Mouse (Mus musculus) Muller cell, postnatal 12 days (primary cell): ENCODE measurements around the gene Zfp830.

ENCODE experiments used
- DNase-seq: peaks from one replicate; pipeline ENCODE4 v3.0.0-alpha.2; 2015; ENCODE audit errors: inconsistent ontology term

Gene Zfp830

DNA sequence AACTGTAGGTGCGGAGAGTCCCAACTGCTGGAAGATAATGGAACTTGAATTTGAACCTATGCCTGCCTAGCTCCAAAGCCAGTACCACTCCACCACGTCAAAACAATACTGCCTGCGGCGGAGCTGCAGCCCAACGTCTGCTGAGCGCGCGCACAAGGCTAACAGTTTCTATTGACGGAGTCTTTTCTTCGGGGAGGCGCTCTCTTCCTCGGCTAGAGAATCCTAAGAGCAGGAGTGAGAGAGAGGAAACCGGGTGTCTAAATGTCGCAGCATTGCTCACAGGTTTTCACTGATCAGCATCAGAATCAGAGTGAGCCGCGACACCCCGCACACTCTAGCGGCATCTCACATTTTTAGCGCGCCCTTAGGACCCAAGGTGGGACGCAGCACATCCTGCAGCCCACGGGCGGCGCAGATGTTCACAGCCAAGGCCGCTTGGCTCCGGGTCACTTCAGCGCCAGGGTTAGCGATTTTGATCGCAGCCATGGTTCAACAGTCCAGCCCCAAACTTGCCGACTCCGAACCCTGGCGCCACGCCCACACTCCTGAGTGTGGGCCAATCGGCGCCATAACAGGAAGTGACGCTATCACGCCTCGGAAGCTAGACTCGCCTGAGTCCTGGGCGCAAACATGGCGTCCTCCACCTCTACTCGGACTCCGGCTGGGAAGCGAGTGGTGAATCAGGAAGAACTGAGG lies at the start of gene Zfp830, which contains the start of gene Cct6b:
Gene Zfp830, plus strand, starts transcription at position 604 of the 696 bp plus-strand sequence.
Gene Cct6b, minus strand, starts transcription at position 580 of the 696 bp plus-strand sequence.
- DNase-seq, result peak; percentile 94

DNA sequence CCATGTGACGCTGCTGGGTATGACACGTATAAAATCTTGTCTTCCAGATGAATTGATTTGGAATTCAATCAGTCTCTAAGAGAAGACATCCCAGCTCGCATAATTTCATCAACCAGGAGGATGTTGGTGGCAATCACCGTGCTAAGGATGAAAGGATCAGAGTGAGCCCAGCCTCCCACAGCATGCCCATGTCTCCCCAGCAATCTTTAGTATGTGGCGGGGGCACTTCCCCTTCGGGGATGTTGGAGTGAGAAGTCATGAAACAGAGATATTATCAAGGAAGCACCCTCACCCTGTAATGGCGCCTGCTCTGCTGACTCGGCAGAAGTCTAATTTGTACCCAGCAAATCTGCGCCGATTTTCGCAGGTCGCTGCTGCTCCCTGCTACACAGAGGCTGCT lies 44.9 kb upstream of the Zfp830 start:
- DNase-seq, result no peak

DNA sequence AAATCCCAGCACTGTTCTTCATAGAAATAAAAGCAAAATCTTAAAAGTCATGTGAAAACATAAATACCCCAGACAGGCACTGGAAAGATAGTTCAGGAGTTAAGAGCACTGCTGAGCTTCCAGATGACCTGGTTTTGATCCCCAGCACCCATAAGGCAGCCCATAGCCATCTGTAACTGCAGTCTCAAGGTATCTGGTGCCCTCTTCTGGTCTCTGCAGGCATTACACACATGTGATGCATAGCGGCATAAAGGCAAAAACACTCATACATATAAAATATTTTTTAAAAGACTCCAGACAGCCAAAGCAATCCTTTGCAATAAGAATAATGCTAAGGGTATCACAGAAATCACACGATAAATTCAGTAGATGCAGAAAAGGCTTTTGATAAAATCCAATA lies 37.3 kb upstream of the Zfp830 start:
- no peak for DNase-seq

DNA sequence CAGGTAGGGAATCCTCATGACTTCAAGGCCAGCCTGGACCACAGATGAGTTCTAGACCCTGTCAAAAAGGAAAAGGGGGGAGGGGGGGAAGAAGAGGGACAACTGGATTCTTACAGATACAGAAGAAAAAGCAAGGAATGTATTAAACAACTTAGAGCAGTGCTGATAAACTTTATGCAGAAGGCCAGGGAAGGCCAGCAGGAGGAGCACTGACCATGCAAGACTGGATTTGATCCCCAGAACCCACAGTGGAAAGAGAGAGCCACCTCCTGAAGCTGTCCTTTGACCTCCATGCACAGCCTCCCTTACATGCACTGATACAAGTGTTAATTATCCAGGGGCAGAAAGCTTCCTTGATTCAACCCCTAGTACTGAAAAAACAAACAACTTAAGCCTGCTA lies 29.9 kb upstream of the Zfp830 start:
- no peak for DNase-seq

DNA sequence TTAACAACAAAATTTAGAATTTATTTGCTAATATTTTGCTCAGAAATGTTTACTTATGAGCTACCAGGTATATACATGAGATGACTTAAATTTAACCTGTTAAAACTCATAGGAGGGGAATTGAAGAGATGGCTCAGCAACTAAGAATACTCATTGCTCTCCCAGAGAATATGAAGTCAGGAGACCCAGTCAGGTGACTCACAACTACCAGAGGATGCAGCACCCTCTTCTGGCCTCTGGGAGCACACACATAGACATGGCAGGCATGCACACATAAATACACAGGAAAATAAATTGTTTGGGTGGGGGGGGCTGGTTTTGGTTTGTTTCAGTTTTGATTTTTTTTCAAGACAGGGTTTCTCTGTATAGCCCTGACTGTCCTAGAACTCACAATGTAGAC lies 25.1 kb upstream of the Zfp830 start:
- no peak for DNase-seq

DNA sequence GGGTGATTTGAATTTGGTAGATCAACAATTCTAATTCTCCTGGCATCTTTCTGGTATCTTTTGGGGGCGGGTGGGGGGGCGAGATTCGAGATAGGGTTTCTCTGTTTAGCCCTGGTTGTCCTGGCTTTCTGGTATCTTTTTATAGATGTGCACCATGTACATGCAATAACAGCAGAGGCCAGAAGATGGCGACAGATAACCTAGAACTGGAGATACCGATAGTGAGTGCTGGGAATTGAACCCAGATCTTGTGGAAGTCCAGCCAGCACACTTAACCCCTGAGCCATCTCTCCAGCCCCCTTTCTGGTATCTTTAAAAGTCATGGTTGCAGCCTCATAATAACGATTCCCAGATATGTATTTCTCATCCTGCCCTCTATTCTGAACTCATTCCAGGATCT lies 18.0 kb upstream of the Zfp830 start:
- DNase-seq, result peak; percentile 3

DNA sequence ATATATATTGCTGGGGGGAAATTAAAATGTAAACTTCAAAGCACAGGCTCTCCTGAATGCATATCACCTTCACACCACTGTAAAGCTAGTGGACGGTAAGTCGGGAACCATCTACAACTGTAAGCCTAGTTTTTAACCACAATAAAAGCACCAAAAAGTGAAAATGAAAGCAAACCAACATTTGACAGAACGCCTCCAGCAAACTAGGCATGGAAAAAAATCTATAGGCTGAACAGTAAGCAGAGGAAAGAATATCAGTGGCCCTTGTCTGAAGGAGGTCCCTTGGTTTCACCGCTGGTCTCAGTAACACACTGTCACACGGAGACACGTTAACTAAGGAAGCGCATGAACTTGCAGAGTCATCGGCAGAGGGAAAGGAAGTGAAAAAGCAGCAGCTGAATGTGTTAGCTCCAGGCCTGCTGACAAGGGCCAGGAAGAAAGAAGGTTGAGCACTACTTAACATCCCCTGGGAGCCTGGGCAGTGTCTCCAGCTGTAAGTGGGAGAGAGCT lies 17.2 kb upstream of the Zfp830 start:
- DNase-seq, result no peak

DNA sequence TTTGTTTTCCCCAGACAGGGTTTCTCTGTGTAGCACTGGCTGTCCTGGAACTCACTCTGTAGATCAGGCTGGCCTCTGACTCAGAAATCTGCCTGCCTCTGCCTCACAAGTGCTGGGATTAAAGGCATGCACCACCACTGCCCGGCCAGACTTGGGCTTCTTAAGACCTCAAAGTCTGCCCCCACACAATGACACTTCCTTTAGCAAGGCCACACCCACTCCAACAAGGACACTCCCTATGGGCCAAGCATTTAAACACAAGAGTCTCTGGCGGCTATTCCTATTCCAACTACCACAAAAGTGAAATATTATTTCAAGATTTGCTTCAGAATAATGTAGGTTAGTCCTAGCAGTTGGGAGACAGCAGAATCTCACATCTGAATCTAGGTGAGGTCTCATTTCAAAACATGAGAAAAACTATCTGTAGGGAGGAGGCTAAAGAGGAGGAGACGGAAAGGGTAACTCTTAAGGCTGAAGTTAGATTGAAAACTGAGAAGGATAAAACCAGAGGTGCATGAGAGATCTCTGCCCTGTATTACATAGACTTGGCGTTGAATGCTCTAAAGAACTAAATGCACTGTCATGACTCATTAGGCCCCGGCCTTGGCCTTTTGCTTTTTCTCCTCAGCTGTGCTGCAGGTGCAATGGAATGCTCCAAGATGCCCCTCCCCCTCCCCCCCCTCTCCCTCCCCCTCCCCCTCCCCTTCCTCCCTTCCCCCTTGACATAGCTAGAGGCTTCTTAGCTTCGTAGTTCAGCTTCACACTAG lies 11.6 kb upstream of the Zfp830 start:
- DNase-seq, result no peak

DNA sequence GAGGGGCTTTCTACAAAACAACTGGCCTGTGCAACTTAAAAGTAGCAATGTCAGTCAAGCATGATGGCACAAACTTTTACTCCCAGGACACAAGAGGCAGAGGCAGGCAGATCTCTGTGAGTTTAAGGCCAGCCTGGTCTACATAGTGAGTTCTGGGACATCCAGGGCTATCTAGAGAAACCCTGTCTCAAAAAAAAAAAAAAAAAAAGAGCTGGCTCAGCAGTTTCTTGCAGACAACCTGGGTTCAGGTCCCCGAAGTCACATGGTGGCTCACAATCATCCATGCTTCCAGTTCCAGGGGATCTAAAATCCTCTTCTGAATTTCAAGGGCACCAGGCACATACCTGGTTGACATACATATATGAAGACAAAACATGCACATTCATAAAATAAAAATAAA lies 8.2 kb upstream of the Zfp830 start:
- no peak for DNase-seq

DNA sequence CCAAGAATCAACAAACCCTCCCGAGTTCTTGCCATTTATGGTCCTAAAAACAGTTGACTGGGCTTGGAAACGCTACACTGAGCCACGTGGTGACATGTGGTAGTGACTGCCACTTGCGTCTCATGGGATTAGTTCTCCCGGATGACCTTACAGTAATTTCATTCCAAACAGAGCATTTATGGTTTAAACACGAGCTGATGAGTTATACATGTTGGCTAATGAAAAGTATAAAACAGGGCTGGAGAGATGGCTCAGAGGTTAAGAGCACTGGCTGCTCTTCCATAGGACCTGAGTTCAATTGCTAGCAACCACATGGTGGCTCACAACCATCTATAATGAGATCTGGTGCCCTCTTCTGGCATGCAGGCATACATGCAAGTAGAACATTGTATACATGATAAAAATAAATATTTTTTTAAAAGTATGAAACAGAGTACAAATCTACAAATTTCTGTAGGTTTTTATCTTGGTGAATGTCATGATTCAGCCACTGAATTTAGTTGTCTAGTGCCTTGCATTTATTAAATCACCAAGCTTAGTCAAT lies 1.8 kb upstream of the Zfp830 start:
- DNase-seq, result no peak

DNA sequence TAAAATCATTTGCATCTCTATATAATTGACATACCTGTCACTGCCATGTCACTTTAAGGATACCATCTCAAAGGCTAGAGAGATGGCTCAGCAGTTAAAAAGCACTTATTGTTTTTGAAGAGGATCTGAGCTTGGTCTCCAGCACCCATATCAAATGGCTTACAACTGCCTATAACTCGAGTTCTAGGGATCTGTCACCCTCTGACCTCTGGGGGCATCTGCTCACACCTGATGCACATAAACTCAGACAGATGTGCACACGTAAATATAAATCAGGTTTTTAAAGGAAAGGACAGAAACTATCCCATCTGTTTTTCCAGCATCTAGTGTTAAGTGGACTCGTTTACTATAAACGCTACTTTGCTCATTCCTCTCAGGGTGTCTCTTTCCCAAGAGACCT lies 884 bp upstream of the Zfp830 start:
- DNase-seq, result no peak

DNA sequence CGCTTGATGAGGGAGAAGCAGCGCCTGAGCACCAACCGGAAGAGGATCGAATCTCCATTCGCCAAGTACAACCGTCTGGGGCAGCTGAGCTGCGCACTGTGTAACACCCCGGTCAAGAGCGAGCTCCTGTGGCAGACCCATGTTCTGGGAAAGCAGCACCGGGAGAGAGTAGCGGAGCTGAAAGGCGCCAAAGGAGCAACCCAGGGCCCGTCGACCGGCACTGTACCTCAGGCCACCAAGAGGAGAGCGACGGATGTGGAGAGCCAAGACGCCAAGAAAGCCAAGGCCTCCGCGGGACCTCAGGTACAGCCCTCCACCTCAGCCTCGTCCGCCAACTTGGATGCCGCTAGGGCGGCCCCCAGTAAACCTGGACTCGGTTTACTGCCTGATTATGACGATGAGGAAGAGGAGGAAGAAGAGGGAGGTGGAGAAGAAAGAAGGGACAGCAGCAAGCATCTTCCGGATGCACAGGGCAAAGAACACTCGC lies 336 bp downstream of the Zfp830 start:
- no peak for DNase-seq

DNA sequence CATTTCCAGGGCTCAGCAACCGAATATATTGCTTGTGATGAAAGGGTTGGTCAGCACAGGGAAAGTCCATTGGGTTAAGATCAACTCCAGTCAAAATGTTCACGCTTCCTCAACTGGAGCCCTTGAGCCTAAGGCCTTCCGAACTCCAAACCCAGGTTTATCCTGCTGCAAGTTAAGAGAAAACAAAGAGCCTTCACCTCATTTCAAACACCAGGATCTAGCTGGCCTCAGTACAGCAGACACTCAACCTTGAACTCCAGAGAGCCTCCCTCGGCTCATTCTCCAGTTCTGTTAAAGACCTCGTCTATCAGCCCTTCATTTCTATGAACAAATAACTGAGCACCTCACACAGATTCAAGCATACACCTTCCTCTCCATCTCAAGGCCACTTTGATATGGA lies 16.0 kb downstream of the Zfp830 start:
- no peak for DNase-seq

DNA sequence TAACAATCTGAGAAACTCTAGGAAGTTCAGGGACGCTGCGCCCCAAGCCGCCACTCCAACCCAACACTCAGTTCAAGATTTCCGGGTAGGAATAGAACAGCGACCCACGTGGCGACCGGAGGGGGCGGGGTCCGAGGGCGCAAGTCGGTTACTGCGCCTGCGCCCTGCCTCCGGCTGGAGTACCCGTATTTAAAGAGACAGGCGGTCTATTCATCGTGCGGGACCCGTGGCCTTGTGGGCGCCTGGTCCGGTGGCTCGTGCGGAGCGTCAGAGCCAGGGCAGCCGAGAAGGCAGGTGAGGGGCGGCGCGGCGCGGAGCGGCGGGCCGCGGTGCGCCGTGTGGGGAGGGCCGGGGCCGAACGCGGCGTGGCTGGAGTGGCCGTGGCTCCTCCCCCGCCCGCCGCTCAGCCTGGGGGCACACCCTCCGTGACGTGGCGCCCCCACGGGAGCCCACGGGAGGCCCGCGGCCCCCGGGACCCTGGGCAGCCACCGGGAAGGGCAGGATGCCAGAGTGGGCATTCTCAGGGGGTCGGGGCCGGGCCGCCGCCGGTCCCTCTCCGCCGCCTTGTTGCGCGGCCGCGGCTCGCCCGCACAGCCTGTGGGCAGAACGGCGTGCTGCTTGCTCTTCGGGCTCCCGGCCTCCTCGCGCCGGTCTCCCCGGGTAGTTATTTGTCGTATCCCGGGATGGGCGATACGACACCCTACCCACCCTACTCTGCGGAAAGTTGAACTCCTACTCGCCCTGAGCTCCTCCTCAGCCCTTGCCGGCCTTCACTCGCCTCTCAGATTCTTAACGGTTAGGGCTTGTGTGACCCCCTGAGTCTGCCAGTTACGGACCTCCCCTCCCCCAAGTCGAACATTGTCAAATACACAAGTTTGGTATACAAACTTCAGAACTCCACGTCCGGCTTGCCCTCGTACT lies 17.1 kb downstream of the Zfp830 start, which contains the start of gene Lig3:
Gene Lig3, plus strand, starts transcription at position 126 of the 921 bp plus-strand sequence.
- DNase-seq, result peak; percentile 97

DNA sequence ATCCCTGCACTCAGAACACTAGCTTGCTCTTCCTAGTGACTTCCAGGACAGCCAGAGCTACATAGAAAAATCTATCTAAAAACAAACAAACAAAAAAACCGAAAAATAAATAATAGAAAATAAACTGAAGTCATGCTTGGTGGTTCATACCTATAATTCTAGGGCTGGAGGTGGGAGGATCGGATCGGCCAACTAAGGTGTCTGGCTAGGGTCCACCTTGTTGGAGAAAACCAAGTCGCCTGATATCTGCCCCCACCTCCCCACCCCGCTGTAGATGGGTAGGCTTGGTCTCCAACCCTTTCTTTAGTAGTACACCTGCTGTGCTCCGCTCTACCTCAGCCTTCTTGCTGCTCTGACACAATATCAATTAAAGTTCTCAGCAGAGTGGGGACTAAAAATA lies 18.1 kb downstream of the Zfp830 start:
- no peak for DNase-seq

DNA sequence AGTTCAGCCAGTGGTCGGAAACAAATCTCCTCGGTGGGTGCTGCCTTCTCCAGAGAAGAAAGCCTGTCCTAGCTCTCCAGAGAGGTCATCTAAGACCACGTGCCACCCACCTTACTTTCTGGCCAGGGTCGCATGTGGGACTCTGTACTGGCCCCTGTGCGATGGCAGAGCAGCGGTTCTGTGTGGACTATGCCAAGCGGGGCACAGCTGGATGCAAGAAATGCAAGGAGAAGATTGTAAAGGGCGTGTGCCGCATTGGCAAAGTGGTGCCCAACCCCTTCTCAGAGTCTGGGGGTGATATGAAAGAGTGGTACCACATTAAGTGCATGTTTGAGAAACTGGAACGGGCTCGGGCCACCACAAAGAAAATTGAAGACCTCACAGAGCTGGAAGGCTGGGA lies 19.3 kb downstream of the Zfp830 start:
- DNase-seq, result no peak

DNA sequence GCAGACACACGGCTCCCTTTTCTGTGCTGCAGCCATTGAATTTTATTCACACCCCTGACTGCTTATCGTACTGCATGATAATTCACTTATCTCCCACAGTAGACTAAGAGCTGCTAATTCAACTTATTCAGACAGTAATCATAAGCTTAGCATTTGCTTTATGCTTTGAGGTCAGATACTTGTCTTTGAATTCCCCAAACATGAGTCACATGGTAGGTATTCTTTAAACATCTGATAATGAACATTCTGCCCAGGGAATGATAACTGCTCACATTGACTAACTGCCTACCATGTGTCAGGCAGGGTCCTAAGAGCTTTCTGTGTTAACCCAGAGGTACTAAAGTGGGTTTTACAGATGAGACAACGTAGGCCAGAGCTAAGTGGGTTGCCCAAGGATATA lies 42.5 kb downstream of the Zfp830 start:
- peak; percentile 47 for DNase-seq

DNA sequence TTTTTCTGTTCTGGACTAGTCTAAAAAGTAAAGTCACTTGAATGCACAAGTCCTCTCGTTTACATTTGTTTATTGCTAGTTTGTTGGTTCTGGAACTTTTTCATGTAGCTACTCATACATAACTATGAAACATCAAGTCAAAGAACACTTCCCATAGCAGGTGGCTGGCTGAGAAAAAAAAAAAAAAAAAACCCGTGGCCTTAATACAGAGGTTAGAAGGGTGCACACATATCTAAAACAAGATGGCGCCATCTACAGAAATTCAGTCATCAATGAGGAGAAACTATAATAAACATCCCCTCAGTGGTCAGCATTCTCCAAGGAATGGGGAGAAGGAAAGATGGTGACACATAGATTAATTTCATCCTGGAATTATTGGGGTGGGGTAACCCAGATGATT lies 43.2 kb downstream of the Zfp830 start:
- no peak for DNase-seq

DNA sequence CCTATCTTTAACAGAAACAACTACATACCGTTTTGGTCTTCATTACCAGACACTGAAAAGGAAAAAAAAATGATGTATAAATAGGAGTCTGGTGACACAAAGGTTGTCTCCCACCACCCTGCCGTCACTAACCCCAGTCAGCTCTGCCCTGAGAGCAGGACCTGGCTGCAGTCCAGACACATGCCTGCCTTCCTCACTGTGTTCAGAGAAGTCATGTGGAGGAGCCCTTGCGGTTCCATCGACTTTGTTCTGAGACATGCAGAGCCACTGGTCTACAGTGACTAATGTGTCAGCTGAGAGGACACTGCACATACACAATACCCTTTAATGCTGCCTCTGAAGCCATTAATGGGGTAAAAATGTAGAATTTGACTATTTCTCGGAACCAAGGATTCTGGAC lies 44.3 kb downstream of the Zfp830 start:
- peak; percentile 74 for DNase-seq
